Mouse (Mus musculus) splenic B cell, adult 2 months (primary cell): Measurements from ENCODE around the gene Adcy7.

Experiments used
- DNase-seq: peaks from one replicate; pipeline ENCODE4 v3.0.0-alpha.2; 2011; ENCODE audit warnings: low read depth, low spot score
- H3K27me3 ChIP-seq: 2 replicates; pipeline ENCODE4 v1.6.1; 2012; ENCODE audit warnings: mild to moderate bottlenecking, low read length, moderate library complexity, mixed read lengths; ENCODE audit not compliant: control insufficient read depth, poor library complexity, insufficient read depth, severe bottlenecking
- H3K36me3 ChIP-seq: 2 replicates; pipeline ENCODE4 v1.6.1; 2012; ENCODE audit warnings: mild to moderate bottlenecking, low read length, moderate library complexity, mixed read lengths; ENCODE audit not compliant: control insufficient read depth, poor library complexity, insufficient read depth, severe bottlenecking

Adcy7 gene

GRCm38 (mm10) chr8:88301589-88302437 is 29.6 kb downstream of the Adcy7 start:
- Histone ChIP-seq H3K27me3 (no peaks in the 10 kb centered on the region), H3K36me3 (peaks cover 9% of the 10 kb centered on the region)
- no peak for DNase-seq

- peaks cover 6% of the 10 kb centered on the region; the same call in 1 of the 2 replicates for H3K36me3 ChIP-seq
- peak; percentile 40 for DNase-seq
- H3K27me3 ChIP-seq = no peaks in the 10 kb centered on the region
These were observed 33.6 kb downstream of the Adcy7 start for GRCm38 (mm10) chr8:88305814-88306213.

- peak; percentile 57 for DNase-seq
- peaks cover 4% of the 10 kb centered on the region for H3K36me3 ChIP-seq
- H3K27me3 ChIP-seq = no peaks in the 10 kb centered on the region
These were observed 34.3 kb downstream of the Adcy7 start for GRCm38 (mm10) chr8:88306511-88306910.

GRCm38 (mm10) chr8:88307736-88308135 is 35.5 kb downstream of the Adcy7 start:
- Histone ChIP-seq H3K27me3 (no peaks in the 10 kb centered on the region), H3K36me3 (peaks cover 4% of the 10 kb centered on the region)
- no peak for DNase-seq

- Histone ChIP-seq H3K36me3 (peaks cover 4% of the 10 kb centered on the region), H3K27me3 (no peaks in the 10 kb centered on the region)
- peak; percentile 77 for DNase-seq
These were observed 37.2 kb downstream of the Adcy7 start for GRCm38 (mm10) chr8:88309274-88309873.

GRCm38 (mm10) chr8:88309881-88310280 is 37.7 kb downstream of the Adcy7 start:
- Histone ChIP-seq H3K27me3 (no peaks in the 10 kb centered on the region), H3K36me3 (peaks cover 5% of the 10 kb centered on the region)
- DNase-seq = peak; percentile 57

GRCm38 (mm10) chr8:88310286-88310685 is 38.1 kb downstream of the Adcy7 start:
- DNase-seq = no peak

GRCm38 (mm10) chr8:88312966-88313365 is 40.8 kb downstream of the Adcy7 start:
- DNase-seq = no peak
- no peaks in the 10 kb centered on the region for H3K27me3 ChIP-seq
- peaks cover 10% of the 10 kb centered on the region for H3K36me3 ChIP-seq

More at GRCm38 (mm10) chr8:88310286-88310685, 38.1 kb downstream of the Adcy7 start:
- no peaks in the 10 kb centered on the region for H3K27me3 ChIP-seq
- peaks cover 5% of the 10 kb centered on the region for H3K36me3 ChIP-seq

- no peaks in the 10 kb centered on the region for H3K27me3 ChIP-seq
- DNase-seq = no peak
- peaks cover 10% of the 10 kb centered on the region for H3K36me3 ChIP-seq
These were observed 41.8 kb downstream of the Adcy7 start for GRCm38 (mm10) chr8:88313991-88314390.

- Histone ChIP-seq H3K27me3 (no peaks in the 10 kb centered on the region), H3K36me3 (peaks cover 13% of the 10 kb centered on the region)
- no peak for DNase-seq
These were observed 43.1 kb downstream of the Adcy7 start for GRCm38 (mm10) chr8:88315302-88315701.

GRCm38 (mm10) chr8:88316139-88316931 is 44.1 kb downstream of the Adcy7 start:
- Histone ChIP-seq H3K27me3 (no peaks in the 10 kb centered on the region), H3K36me3 (peaks cover 13% of the 10 kb centered on the region)
- no peak for DNase-seq

- H3K27me3 ChIP-seq = no peaks in the 10 kb centered on the region
- DNase-seq = no peak
- peaks cover 19% of the 10 kb centered on the region for H3K36me3 ChIP-seq
These were observed 45.1 kb downstream of the Adcy7 start for GRCm38 (mm10) chr8:88317341-88317740.

- DNase-seq = no peak
- Histone ChIP-seq H3K36me3 (peaks cover 23% of the 10 kb centered on the region), H3K27me3 (no peaks in the 10 kb centered on the region)
These were observed 45.9 kb downstream of the Adcy7 start for GRCm38 (mm10) chr8:88318151-88318550.

- Histone ChIP-seq H3K27me3 (no peaks in the 10 kb centered on the region), H3K36me3 (peaks cover 27% of the 10 kb centered on the region)
- no peak for DNase-seq
These were observed 47.9 kb downstream of the Adcy7 start for GRCm38 (mm10) chr8:88320134-88320533.

GRCm38 (mm10) chr8:88321387-88321786 is 49.2 kb downstream of the Adcy7 start:
- H3K36me3 ChIP-seq = peaks cover 31% of the 10 kb centered on the region
- DNase-seq = no peak
- H3K27me3 ChIP-seq = no peaks in the 10 kb centered on the region
